13 mouse cellular contexts compared by ENCODE assay signal in genomic region chr3:33853062-33853461, GRCm38 (mm10). TPM values are rescaled to one million over a fixed set of nuclear protein-coding genes. Genes with fewer than 3 reads are reported as not detected.
A peak's percentile ranks its signal among the peaks of the same experiment; 100 is the strongest.
DNase-seq lines count a peak whose midpoint lies in the region; ATAC-seq and TF ChIP-seq lines count a peak whose summit lies in the region.
"Had no signal": no experiment of that assay in that cellular context is flagged by ENCODE, and none has a peak within 500 bp of the region (broad histone marks: within the 10 kb centered on the region; RNA-seq: fewer than 3 reads in every experiment).

No protein-coding gene starts in this region.

- TF ChIP-seq CTCF in G1E (IDR thresholded peaks at IDR 0.05; ENCODE audit: low read depth, low read length) (no peak), Patski (IDR thresholded peaks at IDR 0.05) (peak; percentile 79)

- CTCF ChIA-PET in Patski (lab: Charles Lee): interaction anchor here (1.7 to 6.3 kb wide), 3 partner anchors 8 to 65 kb away, joined by 4 to 56 read pairs (median 15); partner anchors contain the start of gene Ccdc39

- H3K27me3 ChIP-seq in hindbrain, embryonic 14.5 days (ENCODE audit: control insufficient read depth, insufficient read depth, low read length): no peaks in the 10 kb centered on the region
- no peaks in the 10 kb centered on the region for H3K27me3 ChIP-seq in hindbrain, embryonic 11.5 days (ENCODE audit: control insufficient read depth, insufficient read depth, low read length)
- H3K27me3 ChIP-seq in limb, embryonic 14.5 days (ENCODE audit: control insufficient read depth, insufficient read depth, low read length): no peaks in the 10 kb centered on the region
- H3K27me3 ChIP-seq in limb, embryonic 10.5 days (ENCODE audit: low read depth, poor library complexity, severe bottlenecking): no peaks in the 10 kb centered on the region
- no peaks in the 10 kb centered on the region for H3K27me3 ChIP-seq in G1E (ENCODE audit: insufficient read depth, low read length)
- peaks cover 33% of the 10 kb centered on the region for H3K27me3 ChIP-seq in Patski
- H3K27me3 ChIP-seq: hindbrain, embryonic 15.5 days; limb, embryonic 13.5 days; midbrain, embryonic 12.5 days had no signal

- no peaks in the 10 kb centered on the region for H3K4me1 ChIP-seq in hindbrain, embryonic 14.5 days (replicated peaks; ENCODE audit: control insufficient read depth, insufficient read depth, low read length)
- no peaks in the 10 kb centered on the region for H3K4me1 ChIP-seq in hindbrain, embryonic 11.5 days (replicated peaks; ENCODE audit: control insufficient read depth, insufficient read depth, low read length)
- H3K4me1 ChIP-seq in limb, embryonic 14.5 days (ENCODE audit: control insufficient read depth, insufficient read depth, low read length): no peaks in the 10 kb centered on the region
- no peaks in the 10 kb centered on the region for H3K4me1 ChIP-seq in limb, embryonic 10.5 days
- peaks cover 35% of the 10 kb centered on the region for H3K4me1 ChIP-seq in G1E (ENCODE audit: insufficient read depth, low read depth, low read length)
- H3K4me1 ChIP-seq: heart, embryonic 10.5 days; hindbrain, embryonic 15.5 days; limb, embryonic 13.5 days; midbrain, embryonic 12.5 days had no signal

- in situ Hi-C loops in Patski (cut with MboI; ENCODE audit: low pct_unique_long_range_greater_than_20kb): no loop called here

- no peaks in the 10 kb centered on the region for H3K36me3 ChIP-seq in hindbrain, embryonic 14.5 days (replicated peaks; ENCODE audit: control insufficient read depth, insufficient read depth)
- H3K36me3 ChIP-seq in hindbrain, embryonic 11.5 days (ENCODE audit: control insufficient read depth, insufficient read depth, low read length): no peaks in the 10 kb centered on the region
- H3K36me3 ChIP-seq in limb, embryonic 14.5 days (ENCODE audit: control insufficient read depth, insufficient read depth, low read length): no peaks in the 10 kb centered on the region
- no peaks in the 10 kb centered on the region for H3K36me3 ChIP-seq in limb, embryonic 10.5 days
- no peaks in the 10 kb centered on the region for H3K36me3 ChIP-seq in G1E (replicated peaks)
- H3K36me3 ChIP-seq: heart, embryonic 10.5 days; hindbrain, embryonic 15.5 days; limb, embryonic 13.5 days; midbrain, embryonic 12.5 days had no signal

- no peak overlapping the region for H3K4me3 ChIP-seq in hindbrain, embryonic 14.5 days (replicated peaks; ENCODE audit: low read length)
- no peak overlapping the region for H3K4me3 ChIP-seq in hindbrain, embryonic 11.5 days (ENCODE audit: low read depth, low read length)
- no peak overlapping the region for H3K4me3 ChIP-seq in limb, embryonic 14.5 days (replicated peaks; ENCODE audit: low read length)
- H3K4me3 ChIP-seq in limb, embryonic 10.5 days: no peak overlapping the region
- H3K4me3 ChIP-seq in G1E (ENCODE audit: low read depth, low read length): no peak overlapping the region
- H3K4me3 ChIP-seq: heart, embryonic 10.5 days; hindbrain, embryonic 15.5 days; limb, embryonic 13.5 days; midbrain, embryonic 12.5 days had no signal

- 72% methylated on average over 1 of the region's 1 CpGs for WGBS in hindbrain, embryonic 14.5 days
- WGBS in hindbrain, embryonic 11.5 days: 82% methylated on average over 1 of the region's 1 CpGs
- 59% methylated on average over 1 of the region's 1 CpGs for WGBS in limb, embryonic 14.5 days
- WGBS in limb, embryonic 10.5 days: 91% methylated on average over 1 of the region's 1 CpGs

- POLR2A ChIA-PET in Patski (lab: Charles Lee): no interaction called here

- ATAC-seq in hindbrain, embryonic 14.5 days (ENCODE audit: low FRiP score): no peak; the same call in 1 of the 2 replicates
- ATAC-seq in hindbrain, embryonic 11.5 days (ENCODE audit: low FRiP score): no peak
- no peak for ATAC-seq in limb, embryonic 14.5 days (ENCODE audit: low FRiP score, low read depth)
- ATAC-seq in G1E (ENCODE audit: extremely low read depth, insufficient number of reproducible peaks, low FRiP score, poor library complexity, severe bottlenecking) (peak; percentile 60; the same call in 1 of the 2 replicates), Patski (peak; percentile 65)
- ATAC-seq in granulocyte monocyte progenitor cell, adult 5-6 weeks (replicated peaks; ENCODE audit: poor library complexity, severe bottlenecking): no peak

- H3K27ac ChIP-seq in hindbrain, embryonic 14.5 days: no peak overlapping the region
- no peak overlapping the region for H3K27ac ChIP-seq in hindbrain, embryonic 11.5 days (ENCODE audit: low read depth, low read length)
- no peak overlapping the region for H3K27ac ChIP-seq in limb, embryonic 14.5 days (replicated peaks; ENCODE audit: low read depth, low read length)
- H3K27ac ChIP-seq in limb, embryonic 10.5 days: no peak overlapping the region
- H3K27ac ChIP-seq: heart, embryonic 10.5 days; hindbrain, embryonic 15.5 days; limb, embryonic 13.5 days; midbrain, embryonic 12.5 days had no signal

- DNase-seq in hindbrain, embryonic 14.5 days (ENCODE audit: low spot score): peak; percentile 36
- no peak for DNase-seq in hindbrain, embryonic 11.5 days (ENCODE audit: low spot score)
- peak; percentile 12 for DNase-seq in limb, embryonic 14.5 days (ENCODE audit: low spot score)
- DNase-seq in limb, embryonic 10.5 days (ENCODE audit: low spot score): no peak
- DNase-seq in G1E (ENCODE audit: low spot score) (no peak), Patski (ENCODE audit: low read depth, low spot score) (no peak)
- DNase-seq: kidney, postnatal 14 days had no signal

- no peak for TF ChIP-seq POLR2A in limb, embryonic 14.5 days (IDR thresholded peaks at IDR 0.05; ENCODE audit: borderline replicate concordance, extremely low read depth, insufficient read depth, insufficient read length)

- H3K4me2 ChIP-seq in hindbrain, embryonic 14.5 days (replicated peaks): no peak overlapping the region
- no peak overlapping the region for H3K4me2 ChIP-seq in hindbrain, embryonic 11.5 days (replicated peaks; ENCODE audit: low read depth, low read length)
- H3K4me2 ChIP-seq in limb, embryonic 14.5 days (replicated peaks; ENCODE audit: low read depth, low read length, severe bottlenecking): no peak overlapping the region
- H3K4me2 ChIP-seq: hindbrain, embryonic 15.5 days; limb, embryonic 13.5 days; midbrain, embryonic 12.5 days had no signal

- no peak overlapping the region for H3K9ac ChIP-seq in hindbrain, embryonic 14.5 days
- H3K9ac ChIP-seq in hindbrain, embryonic 11.5 days (ENCODE audit: low read depth, low read length): no peak overlapping the region
- H3K9ac ChIP-seq in limb, embryonic 14.5 days (ENCODE audit: low read depth, low read length, severe bottlenecking): no peak overlapping the region
- H3K9ac ChIP-seq: hindbrain, embryonic 15.5 days; limb, embryonic 13.5 days; midbrain, embryonic 12.5 days had no signal

- no peaks in the 10 kb centered on the region for H3K9me3 ChIP-seq in hindbrain, embryonic 14.5 days (ENCODE audit: control insufficient read depth, low read length)
- H3K9me3 ChIP-seq in hindbrain, embryonic 11.5 days (ENCODE audit: control insufficient read depth, low read length): no peaks in the 10 kb centered on the region
- H3K9me3 ChIP-seq in limb, embryonic 14.5 days (ENCODE audit: control insufficient read depth, low read length): no peaks in the 10 kb centered on the region
- no peaks in the 10 kb centered on the region for H3K9me3 ChIP-seq in limb, embryonic 10.5 days (replicated peaks)
- no peaks in the 10 kb centered on the region for H3K9me3 ChIP-seq in G1E (replicated peaks)
- H3K9me3 ChIP-seq: heart, embryonic 10.5 days; hindbrain, embryonic 15.5 days; limb, embryonic 13.5 days; midbrain, embryonic 12.5 days had no signal

RNA-seq across cellular contexts. Expression of gene Ccdc39, which starts 9.0 kb away (rescaled TPM):
- polyA plus RNA-seq in hindbrain, embryonic 14.5 days (2014; fragmentation: Nextera tagmentation; extraction: Ambion mirVana): 16.4 and 17.6 TPM in 2 replicates
- 11.5 and 13.5 TPM in 2 replicates for polyA plus RNA-seq in hindbrain, embryonic 11.5 days (2014; fragmentation: Nextera tagmentation; extraction: Ambion mirVana)
- polyA plus RNA-seq in limb, embryonic 14.5 days (2012; rRNA removed): 10.3 and 10.7 TPM in 2 replicates
- 3.2 and 4.1 TPM in 2 replicates for polyA plus RNA-seq in limb, embryonic 14.5 days (2014; fragmentation: Nextera tagmentation; extraction: Ambion mirVana)
- polyA plus RNA-seq in limb, embryonic 10.5 days (2016; fragmentation: Nextera tagmentation; extraction: Ambion mirVana): 4.3 and 5.4 TPM in 2 replicates
- total RNA-seq in G1E (2014; fragmentation: Nextera tagmentation) (8.2 and 13.7 TPM in 2 replicates), G1E (2017) (4.1 and 5.1 TPM in 2 replicates)
- polyA plus RNA-seq in G1E (2012) (0.14 and 0.17 TPM in 2 replicates), Patski (2021) (19.1 TPM)
- not detected in 2 replicates for total RNA-seq in granulocyte monocyte progenitor cell, adult 5-6 weeks (2014; fragmentation: Nextera tagmentation)
- 0.09 TPM in 1 of 2 replicates, not detected in the other for total RNA-seq in granulocyte monocyte progenitor cell, adult 5-6 weeks (2017)
- polyA plus RNA-seq: small intestine, adult 2 months had no signal

RNA-seq across cellular contexts. Expression of gene Ttc14, which starts 53.4 kb away (rescaled TPM):
- polyA plus RNA-seq in hindbrain, embryonic 14.5 days (2014; fragmentation: Nextera tagmentation; extraction: Ambion mirVana): 73.6 and 76.4 TPM in 2 replicates
- 62.7 and 82.3 TPM in 2 replicates for polyA plus RNA-seq in hindbrain, embryonic 11.5 days (2014; fragmentation: Nextera tagmentation; extraction: Ambion mirVana)
- 35.2 and 43.6 TPM in 2 replicates for polyA plus RNA-seq in limb, embryonic 14.5 days (2012; rRNA removed)
- polyA plus RNA-seq in limb, embryonic 14.5 days (2014; fragmentation: Nextera tagmentation; extraction: Ambion mirVana): 71.4 and 75.9 TPM in 2 replicates
- polyA plus RNA-seq in limb, embryonic 10.5 days (2016; fragmentation: Nextera tagmentation; extraction: Ambion mirVana): 50.4 and 60.3 TPM in 2 replicates
- total RNA-seq in G1E (2014; fragmentation: Nextera tagmentation): 64.7 and 73.2 TPM in 2 replicates
- 99.6 and 112 TPM in 2 replicates for total RNA-seq in G1E (2017)
- polyA plus RNA-seq in G1E (2012): 30.7 and 30.8 TPM in 2 replicates
- polyA plus RNA-seq in Patski (2021): 53.9 TPM
- total RNA-seq in granulocyte monocyte progenitor cell, adult 5-6 weeks (2014; fragmentation: Nextera tagmentation): 20.5 and 39.4 TPM in 2 replicates
- 59.6 and 63.2 TPM in 2 replicates for total RNA-seq in granulocyte monocyte progenitor cell, adult 5-6 weeks (2017)

Comparison
In these comparisons a context has a peak if more than half of its experiments do, and no peak if none do; other contexts are left out.
1. DNase-seq: peak in hindbrain, embryonic 14.5 days (single experiment) and limb, embryonic 14.5 days (single experiment); none in hindbrain, embryonic 11.5 days (single experiment), limb, embryonic 10.5 days (single experiment), G1E (single experiment) and Patski (single experiment).
2. ATAC-seq: peak in G1E (single experiment) and Patski (single experiment); none in hindbrain, embryonic 14.5 days (single experiment), hindbrain, embryonic 11.5 days (single experiment), limb, embryonic 14.5 days (single experiment) and granulocyte monocyte progenitor cell, adult 5-6 weeks (single experiment).